Mouse (Mus musculus) left cerebral cortex, adult 9 months (tissue): ENCODE measurements around the gene Fam167b.

Source experiments
- DNase-seq, 2 experiments: peaks; one replicate each; pipeline ENCODE4 v3.0.0; 2022; ENCODE audit warnings: low spot score in 2 of 2

The Fam167b gene

GRCm38 (mm10) chr4:129608426-129609025, 30.2 kb upstream of the Fam167b start:
- peak in 1 of 2 experiments; percentile 86 for DNase-seq

DNA sequence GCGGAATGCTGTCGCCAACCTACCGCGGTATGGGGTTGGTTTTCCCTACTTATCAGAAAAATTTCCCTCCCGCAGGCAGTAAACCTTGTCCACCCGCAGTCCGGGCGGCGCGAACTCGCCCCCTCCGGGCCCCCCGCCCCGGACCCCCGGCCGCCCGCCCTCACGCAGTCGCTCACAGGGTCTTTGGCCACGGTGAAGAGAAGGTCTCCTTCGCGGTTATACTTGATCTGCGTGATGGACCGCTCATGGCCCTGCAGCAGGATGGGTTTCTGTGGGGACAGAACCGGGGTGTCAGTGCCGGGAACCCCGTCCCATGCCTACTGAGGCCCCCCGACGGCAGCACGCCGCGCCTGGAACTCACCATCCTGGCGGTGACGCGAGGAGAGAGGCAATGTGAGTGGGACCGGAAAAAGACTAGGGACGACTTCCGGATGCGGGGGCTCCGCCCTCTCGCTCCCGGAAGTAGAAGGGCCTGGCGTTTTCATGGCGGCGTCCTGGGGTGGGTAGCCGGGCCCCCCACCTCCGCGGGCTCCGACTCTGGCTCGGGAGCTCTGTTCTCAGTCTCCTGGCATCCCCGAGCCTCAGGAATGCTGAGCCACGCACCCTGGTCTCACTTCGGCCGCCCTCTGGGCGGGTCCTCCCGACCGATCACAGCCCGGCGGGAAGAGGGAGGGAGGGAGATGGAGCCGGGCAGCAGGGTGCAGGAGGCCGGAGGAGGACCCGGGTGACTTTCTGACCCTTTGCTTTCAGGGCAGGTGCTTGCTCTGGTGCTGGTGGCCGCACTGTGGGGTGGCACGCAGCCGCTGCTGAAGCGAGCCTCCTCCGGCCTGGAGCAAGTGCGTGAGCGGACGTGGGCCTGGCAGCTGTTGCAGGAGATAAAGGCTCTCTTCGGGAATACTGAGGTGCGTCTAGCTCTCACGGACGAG, 22.1 kb upstream of the Fam167b start, which contains the start of the genes Eif3i and Tmem234:
Gene Eif3i (minus strand): TSS at position 416 of the 926 bp plus-strand sequence.
Gene Tmem234 (plus strand): TSS at position 436 of the 926 bp plus-strand sequence.
- DNase-seq, result peak in 1 of 2 experiments; percentile 80

- DNase-seq, result no peak
Observed at GRCm38 (mm10) chr4:129588865-129589264, 10.5 kb upstream of the Fam167b start.

GRCm38 (mm10) chr4:129586943-129587342, 8.6 kb upstream of the Fam167b start:
- no peak for DNase-seq

- no peak for DNase-seq
Observed at GRCm38 (mm10) chr4:129585773-129586172, 7.4 kb upstream of the Fam167b start.

DNA sequence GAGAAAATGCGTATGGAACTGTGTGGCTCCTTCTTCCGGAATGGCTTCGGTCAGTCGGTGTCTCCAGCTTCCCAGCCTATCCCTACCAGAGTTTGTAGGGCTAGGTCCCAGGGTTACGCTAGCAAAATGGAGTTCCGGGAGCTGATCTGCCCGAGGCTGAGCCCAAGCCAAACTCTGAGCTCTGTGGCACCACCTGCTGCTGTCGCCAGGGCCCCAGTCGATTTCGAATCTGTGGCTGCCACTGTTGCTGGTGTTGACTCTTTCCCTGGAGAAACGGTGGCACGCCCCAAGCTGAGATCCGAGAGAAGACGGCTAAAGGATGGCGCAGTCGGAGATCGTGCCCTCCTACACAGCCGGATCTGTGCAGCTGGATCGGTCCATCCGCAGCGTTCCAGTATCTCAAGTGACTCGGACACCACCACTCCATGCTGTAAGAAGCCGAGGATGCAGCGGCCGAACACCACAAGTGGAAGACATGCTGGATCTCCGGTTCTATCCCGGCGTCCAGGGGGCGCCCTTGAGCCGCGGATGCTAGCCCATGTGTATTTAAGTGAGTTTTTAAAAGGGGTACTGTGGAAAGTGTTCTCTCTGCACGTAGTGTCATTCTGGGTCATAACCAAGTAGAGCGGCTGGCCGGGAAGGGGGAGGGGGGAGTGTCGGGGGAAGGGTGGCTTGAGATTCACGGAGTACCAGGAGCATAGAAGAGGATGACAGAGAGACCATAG, 6.7 kb upstream of the Fam167b start:
- peak in 1 of 2 experiments; percentile 83 for DNase-seq

DNA sequence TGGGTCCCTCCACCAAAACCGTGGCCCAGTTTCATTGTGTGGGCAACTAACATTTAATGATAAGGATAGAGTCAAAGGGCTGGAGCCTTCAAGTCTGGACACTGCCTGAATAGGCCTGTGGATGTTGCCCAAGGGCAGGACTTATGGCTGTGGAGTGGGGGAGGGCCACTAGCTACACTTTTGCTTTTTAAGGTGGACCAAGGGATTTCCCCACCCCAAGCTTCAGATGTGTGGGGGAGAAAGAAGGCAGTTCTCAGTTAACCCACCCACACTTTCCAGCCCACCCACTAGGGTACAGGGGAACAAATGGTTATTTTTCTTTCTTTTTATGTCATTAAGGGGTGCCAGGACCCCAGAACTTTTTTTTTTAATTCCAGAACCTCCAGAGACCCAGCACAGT, 6.0 kb upstream of the Fam167b start:
- DNase-seq, result no peak

GRCm38 (mm10) chr4:129582251-129582650, 3.9 kb upstream of the Fam167b start:
- DNase-seq, result no peak

DNA sequence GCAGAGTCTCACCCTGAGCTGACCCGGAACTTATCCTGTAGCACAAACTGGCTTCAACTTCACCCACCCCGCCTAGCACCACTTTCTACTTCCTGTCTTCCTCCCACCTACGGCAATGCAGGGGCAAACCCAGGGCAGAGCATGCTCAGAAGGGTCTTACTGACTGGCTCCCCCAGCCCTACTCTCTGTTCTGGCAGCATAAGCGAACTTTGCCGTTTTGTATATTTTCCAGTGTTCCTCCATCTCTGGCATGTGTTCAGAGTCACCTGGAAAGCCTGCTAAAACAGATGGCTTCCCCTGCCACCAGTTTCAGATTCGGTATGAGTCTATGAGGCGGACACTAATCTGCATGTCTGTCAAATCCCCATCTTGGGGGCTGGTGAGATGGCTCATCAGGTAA, 2.0 kb upstream of the Fam167b start:
- no peak for DNase-seq

GRCm38 (mm10) chr4:129577688-129578087, 661 bp downstream of the Fam167b start:
- DNase-seq, result no peak

GRCm38 (mm10) chr4:129576863-129577491, 1.4 kb downstream of the Fam167b start:
- DNase-seq, result peak in 1 of 2 experiments; percentile 58

GRCm38 (mm10) chr4:129575171-129575844, 3.0 kb downstream of the Fam167b start:
- no peak for DNase-seq

- no peak for DNase-seq
Observed at GRCm38 (mm10) chr4:129573430-129573829, 4.9 kb downstream of the Fam167b start, which contains the start of gene Lck. Gene Lck, minus strand, starts transcription at chr4:129573641.

DNA sequence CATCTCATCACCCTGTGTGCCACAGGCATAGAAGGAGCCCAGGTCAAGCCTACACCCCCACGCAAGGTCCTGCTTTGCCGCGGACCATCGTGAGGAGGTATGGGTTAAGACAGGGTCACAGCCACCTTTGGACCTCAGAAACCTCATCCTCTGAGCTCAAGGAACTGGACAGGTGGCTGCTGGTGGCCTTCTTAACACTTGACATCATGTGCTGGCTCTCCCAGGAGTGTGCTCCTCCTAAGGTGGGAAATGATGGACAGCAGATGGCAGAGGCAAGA, 5.3 kb downstream of the Fam167b start:
- no peak for DNase-seq

GRCm38 (mm10) chr4:129572236-129573092, 5.9 kb downstream of the Fam167b start:
- no peak for DNase-seq

GRCm38 (mm10) chr4:129571551-129572084, 6.7 kb downstream of the Fam167b start:
- DNase-seq, result no peak

DNA sequence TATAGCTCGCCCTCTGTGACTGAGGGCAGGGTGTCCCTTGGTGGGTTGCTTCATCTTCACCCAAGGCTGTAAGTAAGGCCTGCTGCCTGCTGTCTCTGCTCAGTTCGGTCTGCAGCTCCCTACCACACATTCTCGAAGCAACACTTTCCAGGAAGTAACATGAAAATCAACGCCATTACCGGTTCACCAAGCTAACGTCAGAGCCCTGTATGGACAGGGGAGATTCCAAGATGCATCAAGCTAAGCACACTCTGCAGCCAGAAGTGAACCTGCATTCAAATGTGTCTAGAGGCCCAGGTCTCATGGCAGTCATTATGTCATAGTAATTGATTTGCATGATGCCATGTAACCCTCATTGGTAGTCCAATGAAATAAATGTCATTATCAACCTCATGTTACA, 8.3 kb downstream of the Fam167b start:
- DNase-seq, result no peak

GRCm38 (mm10) chr4:129568366-129568765, 10.0 kb downstream of the Fam167b start:
- DNase-seq, result no peak

GRCm38 (mm10) chr4:129565139-129565538, 13.2 kb downstream of the Fam167b start:
- no peak for DNase-seq

DNA sequence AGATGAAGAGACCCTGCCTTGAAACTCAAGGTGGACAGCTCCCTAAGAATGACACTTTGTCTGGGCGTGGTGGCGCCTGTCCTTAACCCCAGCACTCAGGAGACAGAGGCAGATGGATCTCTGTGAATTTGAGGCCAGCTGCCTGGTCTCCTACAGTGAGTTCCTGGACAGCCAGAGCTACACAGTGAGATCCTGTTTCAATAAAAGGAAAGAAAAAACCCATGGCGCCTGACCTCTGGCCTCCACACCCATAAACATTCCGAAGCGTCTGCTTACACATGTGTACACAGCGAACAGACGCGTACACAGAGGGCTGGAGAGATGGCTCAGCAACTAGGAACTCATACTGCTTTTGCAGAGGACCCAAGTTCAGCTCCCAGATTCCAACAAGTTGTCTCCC, 14.6 kb downstream of the Fam167b start:
- DNase-seq, result no peak
